Mouse (Mus musculus): Measurements from ENCODE around the gene Zfp37.
"Not testable (repeated sequence)": the region's sequence is repeated elsewhere in the genome, so short reads cannot be mapped to it uniquely, and the experiment has no call there.

Gene Zfp37

DNA sequence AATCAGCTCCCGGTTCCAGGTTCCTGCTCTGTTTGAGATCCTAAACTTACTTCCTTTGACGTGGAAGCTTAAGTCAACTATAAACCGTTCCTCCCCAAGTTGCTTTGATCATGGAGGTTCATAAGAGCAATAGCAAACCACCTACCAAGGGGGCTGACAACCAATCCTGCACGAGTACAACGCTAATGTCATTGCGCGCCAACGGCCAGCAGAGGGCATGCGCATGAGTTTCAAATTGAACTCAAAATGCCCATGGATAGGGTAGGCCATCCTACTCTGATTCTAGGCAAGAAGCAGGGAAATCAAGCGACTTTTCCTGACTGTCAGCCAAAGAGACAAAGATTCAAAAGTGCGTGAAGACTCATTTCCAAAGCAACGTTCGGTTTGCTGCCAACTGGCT, at the start of gene Zfp37:
Gene Zfp37 (minus strand): TSS at position 279 of the 400 bp plus-strand sequence.
- no peak for DNase-seq (ENCODE audit: low spot score)

DNA sequence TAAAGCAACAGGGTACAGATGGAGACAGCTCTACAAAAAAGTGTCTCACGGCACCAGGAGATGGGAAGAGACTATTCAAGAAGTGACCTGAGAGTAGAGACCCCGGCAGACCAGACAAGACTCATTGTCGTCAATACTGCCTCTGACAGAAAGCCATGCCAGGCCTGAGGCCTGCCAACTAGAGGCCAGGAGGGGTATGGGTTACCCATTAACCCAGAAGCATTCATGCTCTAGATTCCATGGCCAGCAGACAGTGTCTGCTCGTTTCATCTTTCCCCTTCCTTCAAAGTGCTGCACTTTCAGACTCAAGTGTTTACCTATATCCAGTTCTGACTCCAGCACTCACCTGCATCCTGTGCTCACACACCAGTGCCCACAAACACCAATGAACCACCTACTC, 47.2 kb upstream of the Zfp37 start:
- no peak for DNase-seq (ENCODE audit: low spot score)

GRCm38 (mm10) chr4:62277222-62277621, 46.4 kb upstream of the Zfp37 start:
- no peak for DNase-seq (ENCODE audit: low spot score)

GRCm38 (mm10) chr4:62276642-62277041, 45.8 kb upstream of the Zfp37 start:
- DNase-seq (ENCODE audit: low spot score) = no peak

GRCm38 (mm10) chr4:62274841-62275536, 44.1 kb upstream of the Zfp37 start:
- DNase-seq (ENCODE audit: low spot score) = peak; percentile 55

DNA sequence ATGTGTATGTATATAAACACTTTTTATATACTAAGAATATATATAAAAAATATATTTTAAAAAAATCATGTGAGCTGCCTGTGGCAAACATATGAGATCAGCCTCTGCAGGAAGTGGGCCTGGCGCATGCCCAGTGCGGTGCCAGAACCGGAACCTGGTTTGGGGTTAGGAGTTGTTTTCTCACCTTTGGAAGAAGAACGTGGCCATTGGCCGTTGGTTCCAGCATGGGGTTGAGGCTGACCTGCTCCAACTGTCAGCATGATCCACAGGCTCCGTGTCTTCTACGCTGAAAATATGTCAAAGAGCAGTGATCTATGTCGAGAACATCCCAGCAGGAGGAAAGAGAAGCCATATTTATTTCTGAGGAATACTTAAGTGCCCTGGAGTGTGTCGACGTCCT, 43.1 kb upstream of the Zfp37 start:
- no peak for DNase-seq (ENCODE audit: low spot score)

DNA sequence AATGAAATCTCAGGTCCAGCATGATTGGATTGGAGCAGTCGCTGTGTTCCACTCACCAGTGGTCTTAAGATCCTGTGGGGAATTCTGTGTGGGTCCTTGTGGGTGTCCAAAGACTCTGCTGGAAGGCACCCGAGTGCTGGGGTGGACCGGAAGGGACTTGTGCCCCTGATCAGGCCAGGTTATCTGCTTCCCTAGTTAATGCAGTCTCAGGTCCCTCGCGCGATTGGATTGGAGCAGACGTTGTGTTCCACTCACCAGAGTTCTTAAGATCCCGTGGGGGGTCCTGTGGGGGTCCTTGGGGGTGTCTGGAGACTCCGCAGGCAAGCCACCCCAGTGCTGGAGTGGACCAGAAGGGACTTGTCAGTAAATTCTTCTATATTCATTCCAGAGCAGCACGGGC, 41.8 kb upstream of the Zfp37 start:
- no peak for DNase-seq (ENCODE audit: low spot score)

- no peak for DNase-seq (ENCODE audit: low spot score)
Observed at GRCm38 (mm10) chr4:62267101-62267500, 36.3 kb upstream of the Zfp37 start.

- DNase-seq (ENCODE audit: low spot score) = not testable (repeated sequence)
Observed at GRCm38 (mm10) chr4:62266016-62266415, 35.2 kb upstream of the Zfp37 start.

GRCm38 (mm10) chr4:62265154-62265836, 34.4 kb upstream of the Zfp37 start:
- DNase-seq (ENCODE audit: low spot score) = no peak

DNA sequence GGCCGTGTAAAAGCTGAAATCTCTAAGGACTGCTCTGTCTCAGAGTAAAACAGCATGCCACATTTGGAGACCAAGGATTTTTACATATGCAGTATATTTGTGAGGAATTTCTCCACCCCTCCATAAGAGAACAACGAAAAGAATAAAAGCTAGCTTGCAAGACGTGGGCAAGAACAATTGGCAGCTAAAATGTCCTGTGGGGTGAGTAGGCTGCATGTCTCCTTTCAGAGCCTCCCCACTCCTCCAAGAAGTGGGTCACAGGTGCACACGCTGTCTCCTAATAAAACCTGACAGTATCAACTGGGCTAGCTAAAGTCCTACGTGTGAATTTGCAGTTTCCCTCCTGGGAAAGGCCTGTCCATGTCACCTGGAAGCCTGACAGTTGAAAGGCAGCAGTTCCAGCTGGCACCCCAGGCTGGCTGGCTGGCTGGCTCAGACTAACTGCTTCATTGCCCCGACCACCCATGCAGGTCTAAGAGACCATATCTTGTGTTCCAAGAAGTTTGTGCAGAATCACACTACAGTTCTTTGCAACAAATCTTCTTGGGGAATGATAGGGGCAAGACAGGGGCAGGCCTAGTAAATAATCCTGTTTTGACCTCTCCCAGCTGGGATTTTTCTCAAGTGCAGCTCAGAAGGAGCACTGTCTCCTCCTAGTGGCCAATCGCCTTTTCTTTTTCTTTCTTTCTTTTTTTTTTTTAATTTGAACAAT, 32.4 kb upstream of the Zfp37 start:
- DNase-seq (ENCODE audit: low spot score) = no peak

DNA sequence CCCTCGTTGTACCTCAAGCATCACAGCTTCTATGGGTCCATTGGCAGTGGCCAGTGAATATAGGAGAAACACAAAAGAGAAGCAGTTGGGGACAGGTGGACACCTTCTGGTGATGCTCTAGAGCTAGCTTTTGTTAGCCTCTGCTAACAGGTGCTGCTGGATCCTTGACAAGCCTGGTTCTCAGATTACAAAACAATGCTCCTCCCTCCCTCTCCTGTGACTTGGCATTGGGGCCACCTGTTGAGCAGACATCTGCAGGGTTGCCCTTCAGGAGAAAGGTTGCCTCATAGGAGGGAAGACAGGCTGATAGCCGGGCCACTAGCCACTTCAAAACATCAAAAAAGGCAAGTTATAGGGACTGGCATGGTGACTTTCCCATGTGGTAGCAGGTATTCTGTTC, 31.4 kb upstream of the Zfp37 start, which contains the start of gene Slc31a2:
Gene Slc31a2 (plus strand): TSS at position 287 of the 400 bp plus-strand sequence.
- no peak for DNase-seq (ENCODE audit: low spot score)

DNA sequence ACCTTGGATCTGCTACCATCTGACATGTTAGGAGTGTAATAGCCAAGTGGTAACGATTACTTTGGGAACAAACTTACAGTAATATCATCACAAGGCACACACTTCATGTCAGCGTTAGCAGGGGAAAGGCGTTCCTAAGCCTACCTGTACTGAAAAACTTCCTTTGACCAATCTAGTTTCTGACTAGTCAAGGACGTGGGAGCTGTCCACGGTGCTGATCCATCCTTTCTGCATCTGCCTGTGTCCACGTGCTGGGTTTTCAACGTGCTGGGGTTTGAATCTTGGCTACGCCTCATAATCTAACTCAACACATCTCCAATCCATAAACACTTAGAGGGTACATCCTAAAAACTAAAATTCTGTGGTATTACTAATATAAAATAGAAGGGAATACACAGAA, 26.1 kb upstream of the Zfp37 start:
- no peak for DNase-seq (ENCODE audit: low spot score)

DNA sequence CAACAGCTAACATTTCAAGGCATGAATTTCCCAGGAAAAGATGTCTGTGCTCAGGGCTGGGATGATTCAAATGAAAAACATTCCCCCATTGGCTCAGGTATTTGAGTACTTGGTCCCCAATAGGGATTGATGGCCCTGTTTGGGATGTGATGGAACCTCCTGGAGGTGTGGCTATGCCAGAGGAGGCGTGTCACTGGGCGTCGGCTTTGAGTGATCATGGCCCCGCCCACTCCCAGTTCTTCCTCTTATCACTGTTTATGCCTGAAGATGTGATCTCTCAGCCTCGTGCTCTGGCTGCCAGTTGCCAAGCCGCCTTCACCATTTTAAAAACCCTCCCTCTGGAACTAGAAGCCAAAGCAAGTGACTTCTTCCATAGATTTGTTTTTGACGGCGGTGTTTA, 23.7 kb upstream of the Zfp37 start:
- no peak for DNase-seq (ENCODE audit: low spot score)

DNA sequence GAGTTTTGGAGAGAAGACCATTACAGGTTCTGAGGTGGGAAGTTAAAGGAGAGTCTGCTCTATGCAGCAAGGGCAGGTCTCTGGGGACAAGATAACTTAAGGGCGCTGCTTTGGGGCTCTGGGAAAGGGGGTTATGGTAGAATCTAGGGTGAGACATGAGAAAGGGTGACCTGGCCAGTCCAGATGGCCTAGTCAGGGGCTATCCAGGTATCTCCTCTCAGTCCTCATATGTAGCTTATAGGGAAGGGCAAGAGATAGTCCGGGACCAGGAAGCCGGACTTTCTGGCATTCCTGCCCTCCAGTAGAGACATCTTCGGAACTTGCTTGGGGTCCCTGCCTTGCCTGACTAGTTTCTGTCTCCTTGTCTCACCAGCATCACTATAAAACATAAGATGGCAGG, 20.9 kb upstream of the Zfp37 start:
- DNase-seq (ENCODE audit: low spot score) = no peak

DNA sequence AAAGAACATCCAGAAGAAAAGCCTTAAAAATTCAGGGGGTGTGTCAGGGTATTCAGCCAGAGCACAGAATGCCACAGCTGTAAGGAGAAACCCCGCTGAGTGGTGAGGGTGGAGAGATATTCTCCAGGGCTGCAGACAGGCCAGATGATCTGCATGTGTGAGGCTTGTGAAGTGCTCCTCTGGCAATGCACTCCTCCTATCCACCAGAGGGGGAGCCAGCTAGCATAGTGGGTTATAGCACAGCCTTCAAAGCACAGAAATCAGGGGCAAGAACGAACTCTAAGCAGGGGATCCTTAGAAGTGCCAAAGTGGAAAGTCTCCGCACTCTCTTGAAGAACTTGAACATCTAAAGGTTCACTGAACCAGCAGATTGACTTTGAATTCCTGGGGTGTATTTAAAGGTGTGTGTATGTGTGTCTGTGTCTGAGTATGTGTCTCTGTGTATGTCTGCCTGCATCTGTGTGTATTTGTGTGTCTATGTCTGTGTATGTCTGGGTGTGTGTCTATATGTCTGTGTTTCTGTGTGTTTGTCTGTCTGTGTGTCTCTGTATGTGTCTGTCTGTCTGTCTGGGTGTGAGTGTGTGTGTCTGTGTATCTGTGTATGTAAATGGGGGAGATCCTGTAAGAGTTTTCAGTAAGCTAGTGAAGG, 20.2 kb upstream of the Zfp37 start:
- DNase-seq (ENCODE audit: low spot score) = no peak

DNA sequence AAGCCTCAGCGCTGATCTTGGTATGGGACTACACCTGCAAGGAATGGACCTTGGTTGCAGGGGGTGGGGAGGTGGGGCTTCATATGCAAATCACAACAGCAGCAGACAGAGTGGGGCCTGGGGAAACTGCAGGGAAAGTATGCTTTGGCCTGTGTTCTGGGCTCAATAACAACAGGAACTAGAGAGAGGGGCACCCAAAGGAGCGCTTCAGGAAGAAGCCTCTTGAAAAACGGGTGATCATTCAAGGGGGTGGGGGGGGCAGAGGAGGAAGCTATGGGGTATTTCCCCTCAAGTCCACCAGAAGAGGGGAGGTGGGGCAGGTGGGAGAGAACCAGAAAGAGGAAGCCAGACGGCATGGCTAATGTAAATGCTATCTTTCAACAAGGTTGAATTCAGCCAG, 17.5 kb upstream of the Zfp37 start:
- no peak for DNase-seq (ENCODE audit: low spot score)

GRCm38 (mm10) chr4:62240586-62240985, 9.7 kb upstream of the Zfp37 start:
- DNase-seq (ENCODE audit: low spot score) = no peak

DNA sequence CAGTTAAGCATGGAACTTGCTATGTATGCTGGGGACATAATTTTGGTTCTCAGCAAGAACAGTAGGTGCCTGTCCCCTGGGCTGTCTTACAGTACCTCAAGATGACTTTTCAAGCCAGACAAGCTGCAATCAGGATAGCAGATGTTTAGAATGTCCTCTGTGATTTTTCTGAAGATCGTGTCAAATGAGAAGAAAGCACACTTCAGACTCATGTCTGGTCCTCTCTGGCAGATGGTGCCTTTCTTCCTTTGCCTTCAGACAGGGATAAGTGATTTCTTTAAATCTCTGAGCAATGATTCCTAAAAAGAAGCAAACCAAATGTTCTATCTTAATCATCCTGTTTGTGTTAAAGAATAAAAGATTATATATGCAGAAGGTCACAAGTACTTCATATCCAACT, 694 bp downstream of the Zfp37 start:
- DNase-seq (ENCODE audit: low spot score) = no peak

DNA sequence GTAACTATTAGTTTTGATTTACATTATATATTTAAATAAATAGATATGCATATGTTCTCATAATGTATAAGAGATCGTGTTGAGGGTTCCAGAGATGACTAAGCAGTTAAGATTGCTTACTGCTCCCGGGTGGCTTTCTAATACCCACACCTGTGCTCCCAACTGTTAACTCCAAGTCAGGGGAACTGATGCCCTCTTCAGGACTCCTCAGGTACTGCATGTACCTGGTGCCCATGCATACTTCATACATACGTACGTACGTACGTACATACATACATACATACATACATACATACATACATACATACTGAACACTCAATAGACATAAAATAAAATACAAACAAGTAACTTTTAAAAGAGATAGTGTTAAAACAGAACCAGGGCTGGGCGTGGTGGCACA, 1.4 kb downstream of the Zfp37 start:
- peak; percentile 30 for DNase-seq (ENCODE audit: low spot score)

- DNase-seq (ENCODE audit: low spot score) = peak; percentile 67
Observed at GRCm38 (mm10) chr4:62228391-62228790, 2.5 kb downstream of the Zfp37 start.

GRCm38 (mm10) chr4:62213490-62213889, 17.4 kb downstream of the Zfp37 start:
- DNase-seq (ENCODE audit: low spot score) = no peak

DNA sequence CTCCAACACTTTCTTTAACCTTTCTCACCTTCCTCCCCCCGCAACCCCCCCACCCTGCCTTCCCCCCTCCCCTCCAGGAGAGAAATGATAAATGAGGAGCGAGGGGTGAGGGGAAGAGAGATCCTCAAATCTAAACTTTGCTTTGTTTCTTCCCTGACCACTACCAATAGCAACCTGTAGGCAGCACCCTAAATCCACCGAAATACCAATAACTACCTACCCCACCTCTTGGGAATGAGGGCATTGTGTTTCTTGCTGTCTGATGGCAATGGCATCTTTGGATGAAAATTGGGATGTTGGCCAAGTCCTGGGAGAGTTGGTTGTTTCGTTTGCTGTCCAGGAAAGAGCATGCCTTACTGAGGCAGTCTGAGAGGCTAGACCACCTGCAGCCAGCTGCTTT, 20.8 kb downstream of the Zfp37 start:
- no peak for DNase-seq (ENCODE audit: low spot score)

Data from layer of hippocampus, adult 11-12 months (tissue).